Mouse (Mus musculus) limb, embryonic 13.5 days (tissue): Measurements from ENCODE around the gene Klhl10. TPM values are rescaled to one million over a fixed set of nuclear protein-coding genes. Genes with fewer than 3 reads are reported as not detected.

Source experiments
- microRNA-seq: library from miRNA; unstranded; fragments of <30 nt; microRNA quantifications from one replicate; pipeline ENCODE4, GENCODE M21; 2016
- polyA plus RNA-seq: library from polyadenylated mRNA; unstranded; fragments of >200 nt; fragmentation: Nextera tagmentation; extraction: Ambion mirVana; gene quantifications from 2 replicates; pipeline ENCODE4 v1.2.1, GENCODE M21; 2015

Gene Klhl10
- polyA plus RNA-seq, 1 experiment from 2014 or later = 1.0 TPM

Small RNA genes within 50 kb of the gene (microRNA-seq; reads per million reads assigned to microRNA genes)
- gene Gm27374 (not detected), gene Mir7116 (not detected)

Other genes with a start within 250 kb of the Klhl10 start
- gene Krt9, start 248.7 kb upstream of the Klhl10 start, polyA plus RNA-seq = not detected in 2 replicates
- 275 and 306 TPM in 2 replicates for gene Krt14, start 234.4 kb upstream of the Klhl10 start, polyA plus RNA-seq
- 0.13 and 0.19 TPM in 2 replicates for gene Krt16, start 193.0 kb upstream of the Klhl10 start, polyA plus RNA-seq
- 43.9 and 52.1 TPM in 2 replicates for gene Krt17, start 180.9 kb upstream of the Klhl10 start, polyA plus RNA-seq
- gene Krt42, start 172.0 kb upstream of the Klhl10 start, polyA plus RNA-seq = not detected in 2 replicates
- gene Eif1, start 122.0 kb upstream of the Klhl10 start, polyA plus RNA-seq = 1,631 and 1,669 TPM in 2 replicates
- not detected in 2 replicates for gene Gast, start 107.5 kb upstream of the Klhl10 start, polyA plus RNA-seq
- 2.8 and 3.2 TPM in 2 replicates for gene Hap1, start 85.8 kb upstream of the Klhl10 start, polyA plus RNA-seq
- gene Jup, start 44.2 kb upstream of the Klhl10 start, polyA plus RNA-seq = 62.7 and 73.6 TPM in 2 replicates
- gene P3h4, start 27.1 kb upstream of the Klhl10 start, polyA plus RNA-seq = 77.1 and 81.9 TPM in 2 replicates
- gene Fkbp10, start 26.2 kb upstream of the Klhl10 start, polyA plus RNA-seq = 169 and 170 TPM in 2 replicates
- 176 and 181 TPM in 2 replicates for gene Nt5c3b, start 109 bp upstream of the Klhl10 start, polyA plus RNA-seq
- gene Klhl11, start 30.8 kb downstream of the Klhl10 start, polyA plus RNA-seq = 10.8 and 12.6 TPM in 2 replicates
- gene Acly, start 86.1 kb downstream of the Klhl10 start, polyA plus RNA-seq = 139 and 160 TPM in 2 replicates
- 0.61 and 0.69 TPM in 2 replicates for gene Ttc25, start 103.7 kb downstream of the Klhl10 start, polyA plus RNA-seq
- 31.7 and 33.2 TPM in 2 replicates for gene Cnp, start 133.0 kb downstream of the Klhl10 start, polyA plus RNA-seq
- gene Nkiras2, start 177.3 kb downstream of the Klhl10 start, polyA plus RNA-seq = 81.6 and 84.1 TPM in 2 replicates
- gene Dnajc7, start 178.3 kb downstream of the Klhl10 start, polyA plus RNA-seq = 280 and 283 TPM in 2 replicates